Mouse (Mus musculus) lung, postnatal 0 days (tissue): ENCODE measurements at regions not wholly inside any gene's neighbourhood (a gene's known extent, or its start where the extent isn't known, plus 50 kb on each side); places are given as distances from the start of the nearest gene placed in this dataset.
A peak's percentile ranks its signal among the peaks of the same experiment; 100 is the strongest.

Experiments used
- ATAC-seq: fragments of 200-750 bp; cut with Nextera tagmentation; 2 replicates; pipeline ENCODE4 v1.8.0; 2017; ENCODE audit warnings: moderate library complexity
- DNase-seq: peaks from one replicate; pipeline ENCODE4 v3.0.0-alpha.2; 2016; ENCODE audit warnings: low spot score
- H3K27ac ChIP-seq: fragments of 300-500 bp; sonication (generic); 2 replicates; pipeline ENCODE4 v1.5.1; 2014; ENCODE audit warnings: antibody characterized with exemption, mild to moderate bottlenecking, low read length, mixed read lengths
- H3K27me3 ChIP-seq: fragments of 300-500 bp; sonication (generic); replicated peaks from 2 replicates; pipeline ENCODE4 v1.6.1; 2014; ENCODE audit warnings: low read length, mixed read lengths; ENCODE audit not compliant: insufficient read depth
- H3K36me3 ChIP-seq: fragments of 300-500 bp; sonication (generic); 2 replicates; pipeline ENCODE4 v1.6.1; 2014; ENCODE audit warnings: low read length, mixed read lengths; ENCODE audit not compliant: insufficient read depth
- H3K4me1 ChIP-seq: fragments of 300-500 bp; sonication (generic); 2 replicates; pipeline ENCODE4 v1.6.1; 2014; ENCODE audit warnings: antibody characterized with exemption, low read depth, low read length, mixed read lengths; ENCODE audit not compliant: insufficient read depth
- H3K4me2 ChIP-seq: fragments of 300-500 bp; sonication (generic); replicated peaks from 2 replicates; pipeline ENCODE4 v1.6.1; 2014; ENCODE audit warnings: low read depth, mild to moderate bottlenecking, low read length, moderate library complexity, mixed read lengths
- H3K4me3 ChIP-seq: fragments of 300-500 bp; sonication (generic); 2 replicates; pipeline ENCODE4 v1.5.1; 2014; ENCODE audit warnings: low read depth, low read length
- H3K9ac ChIP-seq: fragments of 300-500 bp; sonication (generic); replicated peaks from 2 replicates; pipeline ENCODE4 v1.6.1; 2014; ENCODE audit warnings: low read depth, mild to moderate bottlenecking
- H3K9me3 ChIP-seq: fragments of 300-500 bp; sonication (generic); 2 replicates; pipeline ENCODE4 v1.6.1; 2016; ENCODE audit warnings: low read length, mixed read lengths
- CTCF ChIP-seq: IDR thresholded peaks from 2 replicates; pipeline ENCODE4 v1.5.1; 2016; ENCODE audit warnings: antibody characterized with exemption, mild to moderate bottlenecking
- EP300 ChIP-seq: IDR thresholded peaks from 2 replicates; pipeline ENCODE4 v1.6.1; 2016; ENCODE audit warnings: antibody characterized with exemption, mild to moderate bottlenecking, control low read depth
- WGBS: fragments of 180-500 bp; shearing (Covaris S2); extraction: QIAGEN DNeasy Blood & Tissue Kit; methylation state at CpG from one replicate; pipeline ENCODE4 v1.1.7; 2014; 5-methylcytosine and 5-hydroxymethylcytosine counted together

GRCm38 (mm10) chr2:74409856-74410404 lies 169.3 kb downstream of the Lnpk start:
- Histone ChIP-seq H3K27ac (no peak overlapping the region), H3K4me3 (no peak overlapping the region), H3K9ac (no peak overlapping the region), H3K27me3 (no peaks in the 10 kb centered on the region), H3K9me3 (no peaks in the 10 kb centered on the region), H3K4me1 (no peaks in the 10 kb centered on the region), H3K4me2 (no peak overlapping the region), H3K36me3 (no peaks in the 10 kb centered on the region)
- 54% methylated on average over 4 of the region's 4 CpGs for WGBS
- peak; percentile 87 for DNase-seq
- TF ChIP-seq EP300 (peak; percentile 70), CTCF (no peak)
- ATAC-seq: peak; percentile 95

- H3K4me1 ChIP-seq: no peaks in the 10 kb centered on the region
- ATAC-seq (no peak), DNase-seq (no peak)
- no peaks in the 10 kb centered on the region for H3K9me3 ChIP-seq
- H3K4me3 ChIP-seq: no peak overlapping the region
- no peak overlapping the region for H3K27ac ChIP-seq
- TF ChIP-seq EP300 (no peak), CTCF (no peak)
- H3K36me3 ChIP-seq: no peaks in the 10 kb centered on the region
- no peak overlapping the region for H3K9ac ChIP-seq
- no peak overlapping the region for H3K4me2 ChIP-seq
- H3K27me3 ChIP-seq: no peaks in the 10 kb centered on the region
- 57% methylated on average over 3 of the region's 3 CpGs for WGBS
These were observed 174.7 kb downstream of the Lnpk start for GRCm38 (mm10) chr2:74404493-74404892.

- Histone ChIP-seq H3K9ac (no peak overlapping the region), H3K4me3 (no peak overlapping the region), H3K36me3 (no peaks in the 10 kb centered on the region), H3K9me3 (no peaks in the 10 kb centered on the region), H3K27me3 (no peaks in the 10 kb centered on the region), H3K4me1 (no peaks in the 10 kb centered on the region), H3K4me2 (no peak overlapping the region), H3K27ac (no peak overlapping the region)
- peak; percentile 42 for DNase-seq
- TF ChIP-seq CTCF (no peak), EP300 (no peak)
- ATAC-seq: no peak
- 62% methylated on average over 4 of the region's 4 CpGs for WGBS
These were observed 188.2 kb downstream of the Lnpk start for GRCm38 (mm10) chr2:74391064-74391463.

GRCm38 (mm10) chr2:74388078-74388477 lies 191.2 kb downstream of the Lnpk start:
- Histone ChIP-seq H3K9me3 (no peaks in the 10 kb centered on the region), H3K27me3 (no peaks in the 10 kb centered on the region), H3K9ac (no peak overlapping the region), H3K36me3 (no peaks in the 10 kb centered on the region), H3K27ac (no peak overlapping the region), H3K4me3 (no peak overlapping the region), H3K4me1 (no peaks in the 10 kb centered on the region), H3K4me2 (no peak overlapping the region)
- no peak for TF ChIP-seq EP300
- TF ChIP-seq CTCF: no peak
- ATAC-seq (no peak), DNase-seq (no peak)
- WGBS: 91% methylated on average over 5 of the region's 5 CpGs

- Histone ChIP-seq H3K4me1 (no peaks in the 10 kb centered on the region), H3K9ac (no peak overlapping the region), H3K4me2 (no peak overlapping the region), H3K36me3 (no peaks in the 10 kb centered on the region), H3K9me3 (no peaks in the 10 kb centered on the region), H3K4me3 (no peak overlapping the region), H3K27me3 (no peaks in the 10 kb centered on the region), H3K27ac (no peak overlapping the region)
- no peak for ATAC-seq
- no peak for DNase-seq
- no peak for TF ChIP-seq EP300
- WGBS: 89% methylated on average over 1 of the region's 1 CpGs
These were observed 194.3 kb downstream of the Lnpk start for GRCm38 (mm10) chr2:74384918-74385317.

- Histone ChIP-seq H3K9me3 (no peaks in the 10 kb centered on the region), H3K9ac (no peak overlapping the region), H3K4me1 (no peaks in the 10 kb centered on the region), H3K4me2 (no peak overlapping the region), H3K27ac (no peak overlapping the region), H3K27me3 (no peaks in the 10 kb centered on the region), H3K4me3 (no peak overlapping the region), H3K36me3 (no peaks in the 10 kb centered on the region)
- 36% methylated on average over 7 of the region's 7 CpGs for WGBS
- no peak for DNase-seq
- TF ChIP-seq EP300 (no peak), CTCF (no peak)
- no peak for ATAC-seq
These were observed 198.5 kb downstream of the Lnpk start for GRCm38 (mm10) chr2:74380574-74381287.
